Mouse (Mus musculus) bone marrow macrophage, adult 2 months (primary cell): ENCODE measurements around the gene Rnf41.

Experiments
- CTCF ChIP-seq: IDR thresholded peaks from 2 replicates; pipeline ENCODE4 v1.5.1; 2012; ENCODE audit warnings: low read depth, mild to moderate bottlenecking, low read length, moderate library complexity
- POLR2A ChIP-seq: IDR thresholded peaks from 2 replicates; pipeline ENCODE4 v1.6.1; 2012; ENCODE audit warnings: mild to moderate bottlenecking, low read depth, low read length, borderline replicate concordance

DNA sequence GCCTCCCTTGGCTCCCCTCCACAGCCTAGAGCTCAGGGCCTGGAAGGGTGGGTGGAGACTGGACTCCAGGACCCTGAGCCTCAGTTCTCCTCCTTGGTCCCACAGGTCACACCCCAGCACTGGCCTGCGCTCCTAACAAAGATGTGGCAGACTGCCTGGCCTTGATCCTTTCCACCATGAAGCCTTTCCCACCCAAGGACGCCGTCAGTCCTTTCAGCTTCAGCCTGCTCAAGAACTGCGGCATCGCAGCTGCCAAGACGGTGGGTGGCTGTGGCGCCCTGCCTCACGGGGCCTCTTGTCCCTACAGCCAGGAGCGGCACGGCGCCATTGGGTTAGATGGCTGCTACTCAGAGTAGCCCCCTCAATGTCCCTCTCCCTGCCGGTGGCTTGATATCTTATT lies 21.1 kb upstream of the Rnf41 start:
- TF ChIP-seq CTCF (no peak), POLR2A (no peak)
